Mouse (Mus musculus) lung, postnatal 25 days (tissue): ENCODE results near the gene Abhd15.
"Not testable (repeated sequence)": the region's sequence is repeated elsewhere in the genome, so short reads cannot be mapped to it uniquely, and the experiment has no call there.

Experiments used
- DNase-seq: peaks from one replicate; pipeline ENCODE4 v3.0.0; 2022; ENCODE audit warnings: low spot score

The Abhd15 gene

DNA sequence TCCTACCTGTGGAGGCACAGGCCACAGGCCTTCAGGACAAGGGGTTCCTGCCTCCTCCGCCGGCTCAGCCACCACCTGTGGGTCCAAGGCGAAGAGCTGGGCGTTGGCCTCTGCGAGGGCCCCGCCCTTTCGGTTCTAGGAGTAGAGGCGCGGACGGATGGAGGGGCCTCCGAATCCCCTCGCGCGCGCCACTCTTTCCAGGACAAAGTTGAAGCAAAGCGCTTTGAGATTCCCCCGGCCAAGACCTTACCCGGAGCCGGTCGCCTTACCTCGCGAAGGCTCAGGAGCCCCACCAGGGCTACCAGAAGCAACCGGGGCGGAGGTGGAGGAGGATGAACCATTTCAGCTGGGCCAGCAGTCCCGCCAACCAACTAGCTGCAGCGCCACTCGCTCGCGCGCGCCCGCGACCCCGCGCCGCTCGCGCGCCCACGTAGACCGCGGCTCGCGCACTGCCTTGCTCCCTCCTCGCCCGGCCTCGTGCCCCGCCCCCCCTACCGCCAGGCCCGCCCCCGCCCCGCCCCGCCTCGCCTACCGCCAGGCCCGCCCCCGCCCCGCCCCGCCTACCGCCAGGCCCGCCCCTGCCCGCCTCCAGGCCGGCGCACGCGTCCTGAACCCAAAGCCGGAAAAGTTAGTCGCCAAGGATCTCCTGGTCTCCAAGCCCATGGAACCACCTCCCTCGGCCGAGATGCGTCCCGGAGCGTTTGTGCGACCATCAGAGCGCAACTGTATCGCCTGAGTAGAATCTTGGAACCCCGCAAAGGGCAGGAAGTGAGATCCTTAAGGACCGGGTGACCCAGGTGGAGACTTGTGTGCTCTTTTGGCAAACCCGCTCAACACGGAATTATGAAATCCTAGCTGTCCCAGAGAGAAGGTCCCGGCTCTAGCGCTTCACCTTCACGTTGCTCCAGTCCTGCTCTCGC lies 1.8 kb upstream of the Abhd15 start:
- DNase-seq, result peak; percentile 84

GRCm38 (mm10) chr11:77513811-77514170 lies 1.1 kb upstream of the Abhd15 start:
- DNase-seq, result no peak

DNA sequence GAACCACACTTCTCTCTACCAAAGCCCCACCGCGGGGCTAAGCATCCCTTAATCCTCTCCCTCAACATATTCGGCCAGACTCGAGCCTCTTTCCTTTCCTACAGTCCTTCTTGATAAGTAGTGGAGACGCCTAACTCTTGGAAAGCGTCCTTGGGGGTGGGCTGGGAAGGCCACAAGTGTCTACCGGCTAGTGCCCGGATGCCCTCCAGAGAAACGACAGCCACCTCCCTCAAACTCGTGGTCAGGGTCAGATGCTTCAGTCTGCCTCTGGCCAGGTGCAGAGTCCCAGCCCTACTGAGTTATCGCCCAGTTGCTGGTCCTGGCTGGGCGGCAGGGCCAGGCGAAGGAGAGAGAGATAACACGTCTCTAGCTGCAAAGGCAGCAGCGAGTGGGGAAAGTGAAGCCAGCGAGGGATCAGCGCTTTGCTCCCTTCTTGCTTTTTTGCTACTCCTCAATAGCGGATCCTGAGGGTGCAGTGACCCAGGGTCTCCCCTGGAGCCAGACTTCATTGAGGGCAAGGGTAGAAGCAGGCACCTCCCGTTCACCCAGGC lies 565 bp upstream of the Abhd15 start:
- no peak for DNase-seq

- no peak for DNase-seq
Measured at GRCm38 (mm10) chr11:77515637-77516552, 974 bp downstream of the Abhd15 start, which contains the start of gene Trp53i13. Gene Trp53i13, minus strand, starts transcription at chr11:77515980.

DNA sequence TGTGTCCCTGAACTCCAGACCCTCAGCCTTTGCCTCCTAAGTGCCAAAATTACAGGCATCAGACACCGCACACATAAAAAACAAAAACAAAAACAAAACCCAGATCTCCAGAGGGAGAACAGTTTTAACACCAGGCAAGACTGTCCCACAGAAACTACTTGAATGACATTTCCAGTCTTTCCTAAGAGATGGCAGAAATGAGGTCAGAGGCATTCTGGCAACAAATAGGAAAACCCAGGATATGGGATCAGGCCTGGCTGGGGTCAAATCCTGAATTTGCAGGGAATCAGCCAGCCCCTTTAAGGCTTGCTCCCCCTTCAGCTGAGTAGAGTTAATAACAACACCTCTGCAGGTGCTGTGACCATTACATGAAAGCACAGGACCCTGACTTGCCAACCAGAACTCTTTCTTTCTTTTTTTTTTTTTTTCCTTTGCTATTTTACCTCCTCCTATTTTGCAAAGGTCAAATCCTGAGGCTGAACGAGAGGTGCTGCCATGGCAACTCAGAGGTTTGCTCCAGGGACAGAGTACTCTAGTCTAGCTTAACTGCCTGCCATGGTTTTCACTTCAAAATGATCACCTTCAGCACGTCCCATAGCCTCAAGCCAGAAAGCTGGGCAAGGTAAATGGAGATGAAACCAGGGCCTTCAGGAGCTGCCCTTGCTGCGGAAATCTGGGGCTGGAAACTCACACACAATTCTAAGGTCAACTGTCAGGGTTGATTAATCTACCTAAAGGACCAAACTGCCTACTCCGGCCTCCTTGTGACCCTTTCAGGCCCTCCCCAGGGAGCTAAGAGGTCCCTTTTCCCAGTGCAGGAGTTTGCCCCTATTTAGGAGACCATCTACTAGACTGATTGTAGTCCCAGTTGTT lies 1.9 kb downstream of the Abhd15 start:
- DNase-seq, result no peak

DNA sequence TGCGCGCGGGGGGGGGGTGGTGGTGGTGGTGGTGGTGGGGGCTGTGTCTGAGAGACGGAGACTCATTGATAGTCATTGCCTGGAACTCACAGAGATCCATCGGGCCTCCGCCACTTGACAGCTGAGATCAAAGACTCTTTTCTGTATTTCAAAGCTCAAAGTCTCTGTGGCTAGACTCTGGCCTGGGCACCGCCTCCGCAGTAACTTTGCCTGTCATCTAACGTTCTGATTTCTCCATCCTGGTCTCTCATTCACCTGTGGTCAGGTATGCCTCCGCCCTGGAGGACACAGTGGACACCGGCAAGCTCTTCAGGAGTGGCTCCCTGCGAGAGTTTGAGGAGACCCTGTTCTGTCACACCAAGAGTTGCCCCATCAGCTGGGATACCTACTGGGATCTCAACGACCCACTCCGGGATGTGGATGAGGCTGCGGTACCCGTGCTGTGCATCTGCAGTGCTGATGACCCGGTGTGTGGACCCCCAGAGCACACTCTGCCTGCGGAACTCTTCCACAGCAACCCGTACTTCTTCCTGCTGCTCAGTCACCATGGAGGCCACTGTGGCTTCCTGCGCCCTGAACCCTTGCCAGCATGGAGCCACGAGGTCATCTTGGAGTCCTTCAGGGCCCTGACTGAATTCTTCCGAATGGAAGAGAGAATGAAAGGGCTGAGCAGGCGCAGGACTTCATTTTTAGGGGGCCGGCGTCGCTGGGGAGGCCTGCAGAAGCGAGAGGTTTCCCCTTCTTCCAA lies 3.3 kb downstream of the Abhd15 start:
- no peak for DNase-seq

GRCm38 (mm10) chr11:77519043-77519442 lies 4.1 kb downstream of the Abhd15 start, which contains the start of gene Gm10392:
Gene Gm10392, minus strand, starts transcription at chr11:77519198.
- DNase-seq, result peak; percentile 79

DNA sequence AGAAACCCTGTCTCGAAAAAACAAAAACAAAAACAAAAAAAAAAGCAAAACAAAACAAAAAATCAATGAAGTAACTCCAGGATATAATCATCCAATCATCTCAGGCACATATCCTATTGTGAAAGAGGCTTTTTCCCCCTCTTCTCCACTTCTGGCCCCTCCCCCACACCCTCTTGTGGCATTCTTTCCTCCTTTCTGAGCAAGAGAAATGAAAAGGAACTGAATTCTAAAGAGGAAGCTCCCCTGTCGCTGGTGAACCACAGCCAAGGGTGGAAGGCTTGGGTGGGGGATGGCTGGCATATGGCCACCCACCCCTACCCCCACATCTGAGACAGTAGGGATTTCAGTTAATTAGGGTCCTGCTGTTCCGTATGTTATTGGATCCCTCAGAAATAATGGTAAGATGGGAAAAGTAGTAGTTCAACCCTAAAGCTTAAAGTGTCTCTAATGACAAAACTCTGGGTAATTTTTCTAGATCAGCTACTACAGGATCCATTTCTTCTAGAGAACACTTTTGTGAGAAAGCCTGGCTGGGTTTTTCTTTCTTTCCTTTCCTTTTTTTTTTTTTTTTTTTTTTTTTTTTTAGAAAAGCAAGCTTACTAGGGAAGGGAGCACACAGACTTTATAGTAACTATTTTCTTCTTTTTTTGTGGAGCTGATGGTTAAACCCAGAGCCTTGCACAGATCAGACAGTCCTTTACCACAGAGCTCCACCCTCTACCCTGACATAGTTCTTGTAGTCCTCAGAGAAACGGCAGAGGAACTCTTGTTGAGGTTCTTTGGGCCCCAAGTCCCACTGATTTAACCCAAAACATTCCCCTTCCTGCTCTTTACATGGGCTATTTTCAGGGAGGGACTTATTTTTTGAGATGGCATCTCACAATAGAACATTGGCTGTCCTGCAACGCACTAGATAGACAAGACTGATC lies 5.9 kb downstream of the Abhd15 start:
- peak; percentile 55 for DNase-seq

- no peak for DNase-seq
Measured at GRCm38 (mm10) chr11:77525804-77526486, 11.0 kb downstream of the Abhd15 start.

GRCm38 (mm10) chr11:77528420-77528819 lies 13.5 kb downstream of the Abhd15 start:
- DNase-seq, result not testable (repeated sequence)

DNA sequence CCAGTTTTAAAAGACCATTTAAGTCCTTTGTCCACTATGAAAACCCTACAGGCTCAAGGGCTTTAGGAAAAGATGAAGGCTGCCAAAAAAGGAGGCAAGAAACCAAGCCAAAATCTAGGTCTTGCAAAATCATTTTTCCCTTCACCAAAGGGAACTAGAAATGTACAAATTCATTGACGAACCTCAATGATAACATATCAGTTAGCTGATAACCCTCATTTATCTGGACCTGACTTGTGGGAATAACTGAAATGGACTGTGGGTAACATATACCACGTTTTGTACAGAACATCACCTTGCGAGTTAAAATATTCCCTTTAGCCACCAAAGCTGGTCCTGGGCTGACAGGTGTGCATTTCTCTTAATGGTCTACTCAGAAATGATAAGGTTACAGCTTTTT lies 14.7 kb downstream of the Abhd15 start:
- no peak for DNase-seq

GRCm38 (mm10) chr11:77530862-77531261 lies 15.9 kb downstream of the Abhd15 start:
- DNase-seq, result no peak

DNA sequence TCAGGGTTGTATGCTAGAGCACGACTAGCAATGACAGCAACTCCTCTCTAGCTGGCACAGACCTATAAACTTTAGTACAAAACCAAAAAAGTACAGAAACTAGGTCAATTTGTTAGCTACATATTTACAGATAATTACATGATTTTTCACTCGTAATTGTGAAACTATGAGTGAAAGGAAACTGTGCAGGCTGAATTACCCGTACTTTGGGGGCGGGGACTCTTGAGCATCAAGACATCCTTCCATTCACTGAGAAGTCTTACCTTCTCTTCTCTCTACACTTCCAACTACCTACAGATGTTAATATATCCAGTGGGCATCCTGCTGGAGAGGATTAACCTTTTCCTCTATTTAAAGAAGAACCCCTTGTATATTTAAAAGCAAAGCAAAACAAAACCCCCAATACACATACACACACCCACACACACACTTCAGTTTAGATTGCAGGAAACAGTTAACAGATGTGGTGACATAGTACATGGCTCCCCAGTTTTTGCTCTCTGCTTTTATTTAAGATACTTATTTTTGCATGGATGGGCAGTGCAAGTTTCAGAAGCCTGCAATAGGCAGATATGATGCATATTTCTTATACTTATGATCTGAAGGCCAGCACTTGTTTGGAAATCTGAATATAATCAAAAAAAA lies 17.4 kb downstream of the Abhd15 start:
- DNase-seq, result no peak

- DNase-seq, result no peak
Measured at GRCm38 (mm10) chr11:77545261-77545660, 30.3 kb downstream of the Abhd15 start.

DNA sequence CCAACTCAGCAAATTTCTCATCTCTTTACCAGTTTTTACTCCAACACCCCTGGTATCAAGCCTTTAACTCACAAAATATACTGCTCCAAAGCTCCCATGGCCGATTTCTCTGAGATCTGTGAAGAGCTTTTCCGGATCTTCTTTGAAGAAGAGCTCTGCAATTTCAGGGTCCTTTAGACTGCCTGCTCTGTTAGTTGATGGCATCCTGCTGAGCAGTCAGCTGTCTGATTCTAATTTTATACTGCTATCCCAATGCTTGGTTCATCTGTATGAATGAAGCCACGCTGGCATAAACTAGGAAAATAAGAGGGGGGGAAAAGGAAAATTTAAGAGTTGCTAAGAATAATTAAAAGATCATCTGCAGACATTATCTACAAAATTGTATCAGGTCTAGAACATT lies 70.3 kb downstream of the Abhd15 start:
- DNase-seq, result no peak
